Mouse (Mus musculus): ENCODE data around the gene Tmem132c.

DNA sequence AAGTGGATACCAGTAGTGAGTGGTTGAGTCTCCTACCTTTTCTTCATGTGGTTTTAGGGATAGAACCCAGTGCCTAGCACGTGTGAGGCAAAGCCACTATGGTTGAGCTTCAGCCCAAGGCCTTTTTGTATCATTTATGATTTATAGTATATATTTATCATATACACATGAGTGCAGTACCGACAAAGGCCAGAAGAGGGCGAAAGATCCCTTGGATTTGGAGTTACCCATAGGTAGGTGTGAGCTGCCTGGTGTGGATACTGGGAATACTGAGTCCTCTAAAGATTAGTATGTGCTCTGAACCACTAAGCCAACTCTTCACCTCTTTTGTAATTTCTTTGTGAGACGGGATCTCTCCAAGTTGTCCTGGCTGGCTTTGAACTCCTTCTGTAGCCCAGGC, 212.0 kb downstream of the Tmem132c start:
- TF ChIP-seq CTCF (IDR thresholded peaks at IDR 0.05) (peak; percentile 70), POLR2A (IDR thresholded peaks at IDR 0.05; ENCODE audit: insufficient read depth, low read depth, low read length) (no peak)

All from heart, adult 2 months (tissue).